Mouse (Mus musculus) spleen, postnatal 10 days (tissue): Measurements from ENCODE around the gene Arhgef33.

Experiments
- DNase-seq, 2 experiments: peaks; one replicate each; pipeline ENCODE4 v3.0.0; 2021 to 2022; ENCODE audit warnings: low spot score in 2 of 2

The Arhgef33 gene

GRCm38 (mm10) chr17:80446470-80446869 is 139.3 kb downstream of the Arhgef33 start:
- no peak for DNase-seq
